Mouse (Mus musculus): ENCODE results near the gene Sdccag8.

Sdccag8 gene

GRCm38 (mm10) chr1:176986990-176987740, 172.7 kb downstream of the Sdccag8 start:
- DNase-seq, result peak in 1 of 2 experiments; percentile 18

- no peak for DNase-seq
These were observed 177.0 kb downstream of the Sdccag8 start for GRCm38 (mm10) chr1:176991473-176991872.

- no peak for DNase-seq
These were observed 178.1 kb downstream of the Sdccag8 start for GRCm38 (mm10) chr1:176992517-176992916.

- no peak for DNase-seq
These were observed 178.9 kb downstream of the Sdccag8 start for GRCm38 (mm10) chr1:176993141-176994010.

GRCm38 (mm10) chr1:176994087-176994486, 179.6 kb downstream of the Sdccag8 start:
- DNase-seq, result peak in 1 of 2 experiments; percentile 52

GRCm38 (mm10) chr1:176994707-176995418, 180.4 kb downstream of the Sdccag8 start:
- DNase-seq, result no peak

- no peak for DNase-seq
These were observed 180.9 kb downstream of the Sdccag8 start for GRCm38 (mm10) chr1:176995419-176995775.

- DNase-seq, result no peak
These were observed 181.7 kb downstream of the Sdccag8 start for GRCm38 (mm10) chr1:176996166-176996565.

- peak; percentile 70 to 76 for DNase-seq
These were observed 182.3 kb downstream of the Sdccag8 start for GRCm38 (mm10) chr1:176996630-176997201.

- no peak for DNase-seq
These were observed 182.8 kb downstream of the Sdccag8 start for GRCm38 (mm10) chr1:176997254-176997653.

GRCm38 (mm10) chr1:176997711-176998689, 183.5 kb downstream of the Sdccag8 start:
- DNase-seq, result peak; percentile 68

- peak; percentile 74 for DNase-seq
These were observed 184.6 kb downstream of the Sdccag8 start for GRCm38 (mm10) chr1:176999011-176999410.

GRCm38 (mm10) chr1:177002951-177003350, 188.5 kb downstream of the Sdccag8 start:
- DNase-seq, result no peak

- DNase-seq, result peak; percentile 59 to 69
These were observed 189.7 kb downstream of the Sdccag8 start for GRCm38 (mm10) chr1:177004041-177004741.

GRCm38 (mm10) chr1:177007405-177007804, 192.9 kb downstream of the Sdccag8 start:
- peak in 1 of 2 experiments; percentile 55 for DNase-seq

GRCm38 (mm10) chr1:177008777-177009176, 194.3 kb downstream of the Sdccag8 start:
- no peak for DNase-seq

GRCm38 (mm10) chr1:177010041-177010440, 195.6 kb downstream of the Sdccag8 start:
- DNase-seq, result no peak

GRCm38 (mm10) chr1:177010607-177011302, 196.3 kb downstream of the Sdccag8 start:
- DNase-seq, result no peak

GRCm38 (mm10) chr1:177011688-177012087, 197.2 kb downstream of the Sdccag8 start:
- DNase-seq, result no peak

- DNase-seq, result no peak
These were observed 198.3 kb downstream of the Sdccag8 start for GRCm38 (mm10) chr1:177012774-177013173.

Measured in cerebellum, postnatal 14 days (tissue).